Mouse (Mus musculus): ENCODE data around the gene Vti1a.

The Vti1a gene

DNA sequence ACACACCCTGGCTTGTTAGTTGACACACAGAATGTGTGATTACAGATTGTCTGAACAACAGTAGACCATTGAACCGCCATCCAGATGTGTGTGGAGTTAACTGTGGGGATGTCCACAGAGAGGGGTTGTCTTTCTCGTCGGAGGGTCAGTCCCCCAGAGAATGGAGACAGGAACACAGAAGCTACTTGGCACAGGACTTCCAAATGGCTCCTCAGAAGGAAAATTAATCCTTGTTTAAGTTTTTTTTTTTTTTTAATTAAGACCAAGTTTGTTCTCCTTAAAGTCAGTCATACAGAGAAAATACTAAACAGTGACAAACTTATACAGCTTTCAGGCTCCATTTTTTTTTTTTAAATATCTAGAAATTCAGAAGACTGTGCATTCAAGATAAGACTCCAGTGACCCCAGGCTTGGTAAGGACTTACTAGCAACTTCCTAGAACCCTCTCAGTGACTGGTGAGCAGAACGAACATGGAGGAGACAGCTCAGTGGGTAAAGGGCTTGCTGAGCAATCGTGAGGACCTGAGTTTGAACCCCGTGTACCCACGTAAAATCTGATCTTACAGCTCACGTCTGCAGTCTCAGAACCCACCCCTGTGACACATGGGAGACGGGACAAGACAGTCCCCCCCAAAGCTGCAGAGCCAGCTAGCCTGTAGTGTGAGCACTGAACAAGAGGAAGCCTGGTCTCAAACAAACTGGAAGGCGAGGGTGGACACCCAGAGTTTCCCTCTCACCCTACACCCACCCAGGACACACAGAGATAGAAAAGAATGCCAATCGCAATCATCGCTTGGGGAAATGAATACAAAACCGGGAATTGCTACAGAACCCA, 248.2 kb downstream of the Vti1a start:
- DNase-seq, result no peak

- no peak for DNase-seq
Measured at GRCm38 (mm10) chr19:55565111-55565510, 249.0 kb downstream of the Vti1a start.

GRCm38 (mm10) chr19:55565523-55566369, 249.7 kb downstream of the Vti1a start:
- DNase-seq, result no peak

DNA sequence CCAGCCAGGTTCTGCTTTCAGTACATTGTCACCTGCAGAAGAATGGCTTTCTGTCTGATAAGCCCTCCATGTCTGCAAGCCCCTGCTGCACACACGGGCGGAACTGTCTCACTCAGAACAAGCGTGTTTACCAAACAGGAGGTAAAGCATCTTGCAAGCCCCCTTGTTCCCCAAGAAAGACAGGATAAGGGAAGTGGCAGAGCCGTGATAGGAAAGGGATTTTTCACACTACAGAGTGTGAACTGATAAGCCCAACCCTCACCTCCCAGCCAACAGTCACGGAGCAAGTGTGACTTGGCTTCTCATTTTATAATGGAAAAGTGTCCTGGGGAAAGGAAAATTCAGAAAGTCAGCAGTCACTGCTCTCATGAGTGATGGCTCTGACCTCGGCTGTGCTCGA, 253.0 kb downstream of the Vti1a start:
- no peak for DNase-seq

DNA sequence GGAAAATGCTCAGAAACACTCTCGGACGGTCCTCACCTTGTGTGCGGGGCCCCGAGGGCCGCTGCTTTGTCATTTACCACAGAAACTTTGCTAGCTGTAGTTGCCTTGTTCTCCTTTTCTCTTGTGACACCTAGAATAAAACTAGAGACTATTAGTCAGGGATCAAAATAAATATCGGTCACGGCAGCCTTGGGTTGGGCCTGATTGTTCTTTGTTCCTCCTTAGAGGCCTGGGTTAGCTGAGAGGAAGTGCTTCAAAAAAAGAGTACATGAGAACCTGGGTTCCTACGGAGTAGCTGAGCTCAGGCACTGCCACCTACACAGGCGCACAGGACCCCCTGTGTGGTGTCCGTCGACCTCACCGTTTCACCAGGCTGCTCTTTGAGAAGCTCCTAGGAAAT, 253.8 kb downstream of the Vti1a start:
- no peak for DNase-seq

DNA sequence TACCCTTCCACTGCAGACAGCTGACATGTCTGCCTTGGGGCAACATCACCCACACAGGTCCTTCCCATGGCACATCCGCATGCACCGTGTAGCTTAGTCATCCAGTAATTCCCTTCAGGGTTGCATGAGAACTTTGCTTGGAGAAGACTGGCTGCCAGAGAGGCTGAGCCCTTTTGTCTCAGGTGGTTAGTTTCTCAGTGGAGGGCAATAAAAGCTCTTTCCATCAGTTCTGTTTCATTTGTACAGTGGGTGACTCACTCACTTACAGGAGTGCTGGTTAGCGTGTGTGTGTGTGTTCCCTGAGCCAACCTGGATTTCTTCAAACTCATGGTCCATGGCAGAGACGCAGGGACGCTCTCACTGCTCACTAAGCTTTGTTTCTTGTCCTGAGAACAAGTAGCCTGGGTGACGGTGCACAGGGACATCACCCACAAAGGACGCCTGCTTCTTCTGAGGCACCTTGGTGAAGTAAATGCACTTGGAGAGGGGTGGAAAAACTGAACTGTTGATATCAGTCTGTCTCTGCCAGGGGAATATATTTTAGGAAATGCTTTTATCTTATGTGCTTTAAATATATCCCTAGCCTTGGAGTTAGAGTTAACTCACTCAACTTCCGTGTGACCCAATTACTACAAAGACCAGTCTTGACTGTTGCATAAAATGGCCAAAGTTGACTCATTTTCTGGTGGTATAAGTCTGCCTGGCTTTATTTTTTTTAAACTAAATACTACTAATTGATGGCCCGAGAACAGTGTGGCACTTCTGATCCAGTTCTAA, 254.6 kb downstream of the Vti1a start:
- DNase-seq, result no peak

- no peak for DNase-seq
Measured at GRCm38 (mm10) chr19:55571486-55571885, 255.4 kb downstream of the Vti1a start.

DNA sequence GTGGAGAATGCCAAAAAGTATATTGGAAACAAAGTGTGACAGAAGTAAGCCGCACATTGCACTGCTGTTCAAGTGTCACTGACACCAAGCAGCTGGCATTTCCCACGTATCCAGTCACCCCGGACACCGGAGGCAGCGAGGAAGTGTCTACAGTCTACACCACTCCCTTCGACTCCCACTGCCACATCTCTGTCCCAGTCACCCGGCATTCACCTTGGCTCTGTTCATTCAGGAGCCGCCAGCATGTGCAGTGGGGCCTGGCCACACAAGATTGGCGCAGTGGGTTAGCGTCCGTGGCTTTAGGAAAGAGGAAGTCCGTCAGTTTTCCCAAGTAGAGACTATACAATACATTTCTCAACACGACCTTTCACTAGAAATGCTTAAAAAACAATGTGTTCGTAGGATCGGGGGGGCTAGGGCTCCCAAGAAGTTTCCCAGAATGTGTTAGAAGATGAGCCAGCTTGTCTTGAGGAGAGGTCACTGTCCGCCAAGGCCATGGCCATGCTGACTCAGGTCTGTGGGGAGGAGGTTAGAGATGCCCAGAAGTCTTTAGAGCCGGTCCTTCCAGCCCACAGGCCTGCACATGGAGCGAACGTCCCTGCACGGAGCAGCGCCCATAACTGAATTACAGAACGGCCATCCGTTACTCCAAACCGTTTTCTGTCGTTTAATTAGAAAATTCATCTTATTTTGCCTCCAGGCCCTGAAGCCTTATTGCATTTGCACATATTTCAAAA, 261.4 kb downstream of the Vti1a start:
- DNase-seq, result no peak

GRCm38 (mm10) chr19:55578094-55579085, 262.3 kb downstream of the Vti1a start:
- DNase-seq, result no peak

- DNase-seq, result no peak
Measured at GRCm38 (mm10) chr19:55579310-55579709, 263.2 kb downstream of the Vti1a start.

- no peak for DNase-seq
Measured at GRCm38 (mm10) chr19:55580152-55580551, 264.1 kb downstream of the Vti1a start.

DNA sequence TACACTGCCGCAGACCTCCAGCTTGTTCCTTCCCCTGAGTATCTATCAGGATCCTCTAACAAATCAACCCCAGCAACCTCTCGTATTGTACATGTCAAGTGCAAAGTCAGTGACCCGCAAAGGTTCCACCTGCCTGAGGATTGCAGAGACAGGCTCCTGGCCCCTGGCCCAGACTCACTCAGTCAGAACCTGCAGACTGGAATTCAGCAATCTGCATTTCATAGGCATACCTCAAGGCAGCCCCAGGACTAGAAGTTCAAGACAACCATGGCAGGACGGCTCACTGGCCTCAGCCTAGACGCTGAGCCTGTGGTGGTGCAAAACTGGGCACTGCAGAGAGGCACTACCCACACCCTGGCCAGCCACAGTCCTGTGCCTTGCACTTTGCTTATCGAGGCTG, 264.6 kb downstream of the Vti1a start:
- no peak for DNase-seq

- no peak for DNase-seq
Measured at GRCm38 (mm10) chr19:55582896-55583653, 267.0 kb downstream of the Vti1a start.

DNA sequence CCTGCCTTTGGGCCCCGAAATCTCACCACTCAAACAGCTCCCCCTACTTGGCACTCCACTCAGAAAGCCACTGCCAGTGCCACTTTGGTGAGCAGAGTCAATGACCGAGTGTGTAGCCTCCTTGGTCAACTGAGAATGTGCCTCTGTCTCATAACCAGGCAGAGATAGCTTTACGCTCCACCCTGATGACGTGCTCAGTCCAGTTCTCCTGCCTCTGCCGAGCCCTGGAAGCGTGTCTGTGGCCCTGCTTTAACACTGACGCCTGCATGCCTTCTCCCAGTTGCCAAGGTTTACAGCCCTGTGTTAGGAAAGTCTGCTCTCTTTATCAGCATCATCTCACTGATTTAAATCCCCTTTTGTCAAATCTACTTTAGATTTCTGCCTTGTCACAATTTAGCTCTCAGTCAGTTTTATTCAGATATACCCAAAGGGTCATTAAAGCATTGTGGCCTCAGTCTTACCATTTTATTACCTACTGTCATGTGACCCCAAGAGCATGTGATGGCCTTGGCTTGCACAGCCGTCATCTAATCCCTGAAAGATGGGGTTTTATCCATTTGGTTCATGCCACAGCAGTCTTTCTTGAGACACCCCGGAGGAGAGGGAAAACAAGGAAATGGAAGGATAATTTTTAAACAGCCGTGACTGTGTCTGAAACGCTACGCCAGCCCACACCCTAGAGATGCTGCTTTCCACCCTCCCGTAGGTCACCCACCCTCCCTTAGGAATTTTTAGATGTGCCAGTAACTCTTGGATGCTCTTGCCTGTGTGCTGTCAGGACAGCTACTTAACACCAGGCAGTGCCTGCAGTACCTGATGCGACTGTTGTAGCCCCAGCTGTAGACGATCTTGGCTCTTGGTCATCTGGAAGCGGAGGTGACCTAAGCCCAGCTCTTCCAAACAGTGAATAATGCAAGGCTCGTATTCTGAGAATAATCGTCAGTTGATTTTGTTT, 269.5 kb downstream of the Vti1a start:
- no peak for DNase-seq

- DNase-seq, result no peak
Measured at GRCm38 (mm10) chr19:55587638-55588421, 271.7 kb downstream of the Vti1a start.

DNA sequence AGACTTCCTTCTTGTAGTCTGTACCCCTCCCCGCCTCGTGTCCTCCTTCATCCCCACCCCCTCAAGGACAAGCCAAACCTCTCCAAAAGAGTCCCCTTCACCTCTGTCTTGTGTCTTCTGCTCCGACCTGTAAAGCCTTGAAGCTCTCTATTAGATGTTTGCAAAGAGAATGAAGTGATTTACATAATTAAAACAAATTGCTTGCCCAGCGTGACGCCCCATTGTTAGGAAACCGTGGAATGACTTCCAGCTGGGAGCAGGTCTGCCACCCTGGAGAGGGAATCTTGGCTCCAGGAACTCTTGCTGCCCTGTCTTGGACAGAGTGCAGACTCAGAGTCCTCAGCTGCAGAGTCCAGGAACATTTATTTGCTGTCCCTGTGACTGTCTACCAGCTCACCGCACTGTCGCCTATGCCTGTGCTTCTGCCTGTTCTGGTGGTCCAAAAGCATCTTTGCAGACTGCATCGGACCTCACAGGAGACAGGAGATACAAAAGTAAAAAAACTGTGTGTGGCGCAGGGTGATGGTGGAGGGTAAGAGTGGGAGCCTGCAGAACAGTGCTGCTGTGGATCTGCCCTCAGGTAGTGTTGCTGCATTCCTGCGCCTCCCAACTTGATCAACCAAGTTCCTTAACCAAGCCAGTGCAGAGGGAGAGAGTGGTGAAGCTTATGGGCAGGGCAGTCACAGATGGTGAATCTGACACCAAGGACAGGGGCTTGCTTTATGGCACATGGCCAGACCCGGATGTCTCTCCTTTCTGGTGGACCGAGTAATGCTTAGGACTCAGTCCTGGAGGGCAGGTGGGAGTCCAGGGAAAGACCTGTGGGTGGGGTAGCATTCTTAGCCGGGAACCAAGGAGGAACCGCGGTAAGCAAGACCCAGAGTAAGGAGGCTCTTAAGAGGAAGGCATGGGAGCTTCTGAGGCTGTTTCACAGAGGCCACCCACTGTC, 273.1 kb downstream of the Vti1a start:
- no peak for DNase-seq

All from thymus, postnatal 14 days (tissue).